Mouse (Mus musculus) cortical plate, adult 2 months (tissue): Measurements from ENCODE around the gene C1qtnf7.

Source experiments
- CTCF ChIP-seq: fragments of 200-500 bp; IDR thresholded peaks from 2 replicates; pipeline ENCODE4 v1.5.1; 2011; ENCODE audit warnings: mild to moderate bottlenecking, control low read depth, low read length; ENCODE audit not compliant: insufficient read depth; ENCODE audit errors: extremely low read depth
- POLR2A ChIP-seq: fragments of 200-500 bp; IDR thresholded peaks from 2 replicates; pipeline ENCODE4 v1.6.1; 2011; ENCODE audit warnings: mild to moderate bottlenecking, low read length, control low read depth; ENCODE audit not compliant: insufficient read depth; ENCODE audit errors: extremely low read depth

DNA sequence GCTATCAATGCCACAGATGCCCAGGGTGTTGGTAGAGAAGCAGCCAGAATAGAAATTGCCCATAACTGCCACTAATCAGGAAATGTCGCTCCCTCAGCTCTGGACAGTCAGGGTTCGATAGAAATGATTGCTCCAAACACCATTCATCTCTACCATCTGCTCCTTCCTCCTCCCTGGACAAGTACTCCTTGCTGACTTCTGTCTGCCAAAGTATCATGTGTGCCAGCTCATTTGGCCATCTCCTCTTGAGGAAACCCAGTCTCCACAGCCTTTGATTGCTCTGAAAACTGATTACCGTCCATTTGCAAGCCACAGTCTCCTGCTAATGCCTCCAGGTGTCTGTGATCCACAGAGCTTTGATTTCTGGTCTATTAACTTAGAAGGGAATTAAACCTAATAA is 14.8 kb downstream of the C1qtnf7 start:
- TF ChIP-seq POLR2A (no peak), CTCF (no peak)
